Mouse (Mus musculus) spleen, postnatal 14 days (tissue): ENCODE results near the gene Lhfpl4.

ENCODE experiments used
- DNase-seq, 2 experiments: peaks; one replicate each; pipeline ENCODE4 v3.0.0; 2021 to 2022; ENCODE audit warnings: low spot score in 2 of 2

Gene Lhfpl4

DNA sequence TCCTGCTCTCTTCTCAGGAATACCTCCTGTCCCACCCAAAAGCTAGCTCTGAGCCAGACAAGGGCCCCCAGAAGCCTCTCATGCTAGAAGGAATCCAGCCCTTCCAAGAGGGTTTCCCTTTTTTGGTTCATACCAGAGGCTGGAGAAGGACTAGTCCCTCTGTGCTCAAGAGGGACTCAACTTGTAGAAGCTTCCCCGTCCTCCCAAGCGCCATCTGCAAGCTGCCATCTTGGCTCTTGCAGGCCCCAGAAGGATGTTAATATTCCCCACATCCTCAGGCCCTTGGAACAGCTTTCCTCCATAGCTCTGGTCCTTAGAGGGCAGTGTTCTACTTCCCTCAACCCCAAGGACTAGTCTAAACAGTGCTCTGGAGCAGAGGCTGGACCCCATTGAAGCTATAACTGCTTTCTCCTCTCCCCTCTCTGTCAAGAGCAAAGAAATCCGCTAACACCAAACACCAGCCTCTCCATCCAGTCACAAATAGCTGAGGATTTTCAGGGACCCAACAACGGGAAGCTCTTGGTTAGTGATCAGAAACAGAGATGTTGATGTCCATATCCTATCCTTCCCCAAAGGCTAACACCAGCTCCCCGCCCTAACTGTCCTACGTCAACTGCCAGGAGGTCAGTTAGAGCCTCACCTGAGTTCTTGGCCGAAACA lies 26.7 kb downstream of the Lhfpl4 start:
- DNase-seq, result no peak

GRCm38 (mm10) chr6:113166661-113167251 lies 28.4 kb downstream of the Lhfpl4 start:
- no peak for DNase-seq

DNA sequence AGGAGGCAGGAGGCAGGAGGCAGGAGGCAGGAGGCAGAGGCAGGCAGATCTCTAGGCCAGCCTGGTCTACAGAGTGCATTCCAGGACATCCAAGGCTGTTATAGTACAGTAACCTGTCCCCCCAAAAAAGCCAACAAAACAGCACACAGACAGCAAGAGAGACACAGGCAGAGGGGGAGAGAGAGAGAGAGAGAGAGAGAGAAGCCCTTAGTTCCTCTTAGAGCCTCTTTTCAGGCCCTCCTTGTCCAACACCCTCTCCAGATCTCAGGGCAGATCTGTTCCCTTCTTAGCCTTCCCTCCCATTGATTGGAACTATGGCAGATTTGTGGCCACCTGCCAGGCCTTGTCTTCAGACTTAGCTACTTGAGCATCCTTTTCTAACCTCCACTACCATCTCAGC lies 31.7 kb downstream of the Lhfpl4 start:
- DNase-seq, result no peak

DNA sequence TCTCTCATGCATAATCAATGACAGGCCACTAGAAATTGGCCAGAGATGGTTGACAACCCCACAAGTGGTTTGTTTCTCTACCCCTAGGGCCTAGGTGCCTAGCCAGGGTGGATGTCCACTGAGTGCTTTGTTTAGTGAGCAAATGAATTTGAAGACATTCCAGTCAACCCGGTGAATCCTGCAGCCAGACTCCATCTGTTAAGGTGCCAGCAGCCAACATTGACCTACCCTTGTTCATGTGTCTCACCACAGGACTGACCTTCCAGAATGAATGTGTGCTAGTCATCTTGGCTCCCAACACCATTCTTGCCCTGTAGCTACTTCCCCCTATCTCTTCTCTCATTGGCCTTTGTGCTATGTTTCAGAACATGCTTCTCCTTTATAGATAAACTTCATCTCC lies 33.2 kb downstream of the Lhfpl4 start:
- DNase-seq, result no peak

DNA sequence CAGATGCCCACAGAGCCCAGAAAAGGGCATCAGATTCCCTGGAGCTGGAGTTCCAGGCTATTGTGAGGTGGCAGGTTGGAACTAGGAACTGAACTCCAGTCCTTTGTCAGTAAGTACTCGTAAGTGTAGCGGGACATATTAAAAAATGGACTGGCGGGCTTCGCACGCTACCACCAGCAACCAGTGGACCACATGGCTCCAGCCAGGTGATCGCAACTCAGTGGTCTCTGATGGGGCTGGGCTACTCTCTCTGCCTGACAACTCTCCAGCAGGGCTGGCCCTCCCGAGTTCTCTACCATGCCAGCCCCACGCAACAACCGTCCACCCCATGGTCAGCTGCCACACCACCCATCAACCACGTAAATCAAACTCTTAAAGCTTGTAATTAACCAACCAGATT lies 35.1 kb downstream of the Lhfpl4 start:
- no peak for DNase-seq

DNA sequence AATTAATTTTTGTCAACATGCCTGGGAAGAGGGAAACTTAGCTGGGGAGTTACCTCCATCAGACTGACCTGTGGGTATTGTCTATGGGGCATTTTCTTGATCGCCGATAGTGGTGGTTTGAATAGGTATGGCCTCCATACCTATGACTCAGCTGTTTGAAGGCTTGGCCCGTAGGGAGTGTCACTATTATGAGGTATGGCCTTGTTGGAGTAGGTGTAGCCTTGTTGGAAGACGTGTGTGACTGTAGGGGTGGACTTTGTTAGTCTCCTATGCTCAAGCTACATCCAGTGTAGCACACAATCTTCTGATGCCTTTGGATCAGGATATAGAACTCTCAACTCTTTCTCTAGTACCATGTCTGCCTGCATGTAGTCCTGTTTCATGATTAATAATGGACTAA lies 39.1 kb downstream of the Lhfpl4 start:
- no peak for DNase-seq

DNA sequence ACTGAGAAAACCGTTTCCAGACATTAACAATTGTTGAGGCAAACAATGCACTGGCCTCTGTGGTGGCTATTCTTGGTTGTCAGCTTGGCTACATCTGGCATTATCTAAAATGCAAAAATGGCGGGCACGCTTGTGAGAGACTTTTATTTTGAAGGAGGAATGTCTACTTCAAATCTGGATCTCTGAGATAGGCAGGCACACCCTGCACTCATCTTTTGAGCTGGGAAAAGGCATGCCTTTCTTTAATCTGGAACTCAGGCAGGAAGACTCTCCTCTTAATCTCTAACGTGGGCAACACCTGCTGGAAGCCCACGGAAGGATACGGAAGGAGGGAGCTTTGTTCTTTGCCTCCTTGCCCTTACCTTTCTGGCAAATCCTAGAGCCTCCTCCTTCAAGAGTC lies 40.3 kb downstream of the Lhfpl4 start:
- no peak for DNase-seq

DNA sequence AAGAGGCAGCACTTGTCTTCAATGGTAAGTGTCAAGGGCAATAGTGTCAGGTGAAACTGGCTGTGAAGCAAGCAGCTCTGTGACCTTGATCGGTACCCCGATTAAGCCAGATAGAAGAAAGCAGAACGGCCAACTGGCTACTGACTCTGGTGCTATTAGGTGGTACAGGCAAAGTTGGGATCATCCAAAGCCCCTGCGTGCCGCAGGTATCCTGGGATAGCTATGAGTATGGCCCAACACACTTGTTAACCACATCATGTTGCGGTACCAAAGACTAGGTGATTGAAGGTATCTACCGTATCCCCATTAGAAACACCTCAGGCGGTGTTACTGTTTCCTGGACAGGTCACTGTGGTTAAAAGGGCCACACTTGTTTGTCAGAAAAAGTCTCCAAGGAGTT lies 41.1 kb downstream of the Lhfpl4 start:
- no peak for DNase-seq

DNA sequence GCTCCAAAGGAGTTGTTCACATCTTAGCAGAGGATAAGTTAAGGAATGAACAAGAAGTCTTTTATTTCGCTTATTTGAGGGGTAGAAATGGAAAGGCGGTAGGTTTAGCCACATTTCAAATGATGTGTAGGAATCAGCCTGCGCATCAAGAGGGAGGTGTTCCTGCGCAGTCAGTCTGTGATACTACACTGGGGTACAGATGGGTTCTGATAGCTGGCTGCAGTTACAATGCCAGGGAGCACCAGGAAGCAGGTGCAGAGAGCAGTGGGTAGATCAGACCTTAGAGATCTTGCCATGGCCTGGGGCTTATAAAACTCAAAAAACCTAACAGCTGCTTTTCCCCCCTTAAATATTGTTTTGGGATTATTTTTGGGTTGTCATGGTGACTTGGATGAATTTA lies 49.9 kb downstream of the Lhfpl4 start:
- no peak for DNase-seq

- no peak for DNase-seq
These were observed 50.4 kb downstream of the Lhfpl4 start for GRCm38 (mm10) chr6:113144764-113145163.

- DNase-seq, result no peak
These were observed 53.6 kb downstream of the Lhfpl4 start for GRCm38 (mm10) chr6:113141389-113142094.

GRCm38 (mm10) chr6:113133360-113133759 lies 61.8 kb downstream of the Lhfpl4 start:
- no peak for DNase-seq

- no peak for DNase-seq
These were observed 74.4 kb downstream of the Lhfpl4 start for GRCm38 (mm10) chr6:113120806-113121205.
